Mouse (Mus musculus): Measurements from ENCODE around the gene Ifrd2.

- TF ChIP-seq POLR2A (IDR thresholded peaks at IDR 0.05; ENCODE audit: insufficient read length, low read depth): no peak
- no peak for TF ChIP-seq USF1 (IDR thresholded peaks at IDR 0.05; ENCODE audit: low read depth)
- TF ChIP-seq POLR2AphosphoS2 (IDR thresholded peaks at IDR 0.05; ENCODE audit: insufficient read length, low read depth): no peak
- no peak for TF ChIP-seq MAX (IDR thresholded peaks at IDR 0.05; ENCODE audit: low read depth)
- TF ChIP-seq TCF12 (IDR thresholded peaks at IDR 0.05; ENCODE audit: insufficient read depth, poor library complexity, severe bottlenecking): no peak
- TF ChIP-seq MYOG (IDR thresholded peaks at IDR 0.05; ENCODE audit: control insufficient read depth in 1 of 3, insufficient read depth in 1 of 3, insufficient read length in 2 of 3, low read depth in 2 of 3): no peak
- no peak for TF ChIP-seq MYOD1 (IDR thresholded peaks at IDR 0.05; ENCODE audit: control insufficient read depth in 1 of 3, insufficient read length in 2 of 3, low read depth in 2 of 3)
- TF ChIP-seq E2F4 (IDR thresholded peaks at IDR 0.05; ENCODE audit: insufficient read depth): no peak
- TF ChIP-seq CEBPB (IDR thresholded peaks at IDR 0.05; ENCODE audit: insufficient read depth, poor library complexity, severe bottlenecking): no peak
- no peak for TF ChIP-seq TCF3 (IDR thresholded peaks at IDR 0.05; ENCODE audit: insufficient read length, low read depth)
Measured at GRCm38 (mm10) chr9:107625351-107626128, 38.1 kb downstream of the Ifrd2 start.

All from myocyte (in vitro differentiated cells).